22 mouse cellular contexts compared by ENCODE assay signal in genomic region chr4:56193365-56193764, GRCm38 (mm10).
"Had no signal": no experiment of that assay in that cellular context is flagged by ENCODE, and none has a peak within 500 bp of the region (broad histone marks: within the 10 kb centered on the region; RNA-seq: fewer than 3 reads in every experiment).

No protein-coding gene starts in this region.

- H3K27ac ChIP-seq: heart, embryonic 13.5 days; heart, embryonic 15.5 days; hindbrain, embryonic 13.5 days; hindbrain, embryonic 15.5 days; hindbrain, postnatal 0 days; limb, embryonic 13.5 days; limb, embryonic 15.5 days; liver, embryonic 12.5 days had no signal

- DNase-seq: gastrocnemius, postnatal 14 days; gastrocnemius, postnatal 36 days; heart, adult 18-20 months; heart, postnatal 14 days; heart, postnatal 36 days; kidney, adult 11 months; kidney, adult 2 months; kidney, postnatal 14 days; kidney, postnatal 36 days; layer of hippocampus, adult 9-11 months; layer of hippocampus, postnatal 36 days; left cerebral cortex, postnatal 4 days had no signal

- H3K27me3 ChIP-seq: heart, embryonic 13.5 days; heart, embryonic 15.5 days; hindbrain, embryonic 13.5 days; hindbrain, embryonic 15.5 days; limb, embryonic 13.5 days; limb, embryonic 15.5 days; liver, embryonic 12.5 days had no signal

- H3K9ac ChIP-seq: heart, embryonic 13.5 days; heart, embryonic 15.5 days; hindbrain, embryonic 13.5 days; hindbrain, embryonic 15.5 days; limb, embryonic 13.5 days; limb, embryonic 15.5 days; liver, embryonic 12.5 days had no signal

- H3K4me3 ChIP-seq: heart, embryonic 13.5 days; heart, embryonic 15.5 days; hindbrain, embryonic 13.5 days; hindbrain, embryonic 15.5 days; limb, embryonic 13.5 days; limb, embryonic 15.5 days; liver, embryonic 12.5 days had no signal

- H3K36me3 ChIP-seq: heart, embryonic 13.5 days; heart, embryonic 15.5 days; hindbrain, embryonic 13.5 days; hindbrain, embryonic 15.5 days; limb, embryonic 13.5 days; limb, embryonic 15.5 days; liver, embryonic 12.5 days had no signal

- H3K4me1 ChIP-seq: heart, embryonic 13.5 days; heart, embryonic 15.5 days; hindbrain, embryonic 13.5 days; hindbrain, embryonic 15.5 days; limb, embryonic 13.5 days; liver, embryonic 12.5 days had no signal

- H3K4me2 ChIP-seq: heart, embryonic 11.5 days; heart, embryonic 13.5 days; heart, embryonic 15.5 days; hindbrain, embryonic 13.5 days; hindbrain, embryonic 15.5 days; limb, embryonic 13.5 days; limb, embryonic 15.5 days; liver, embryonic 12.5 days had no signal

- H3K9me3 ChIP-seq: heart, embryonic 13.5 days; heart, embryonic 15.5 days; hindbrain, embryonic 13.5 days; hindbrain, embryonic 15.5 days; limb, embryonic 13.5 days; limb, embryonic 15.5 days; liver, embryonic 12.5 days had no signal

- ATAC-seq: hindbrain, postnatal 0 days; intestine, embryonic 16.5 days; liver, embryonic 12.5 days had no signal
